Mouse (Mus musculus) ES-E14 (cell line): ENCODE results near the gene Hgfac.

Experiments
- ZC3H11A ChIP-seq: IDR thresholded peaks from 2 replicates; pipeline ENCODE4 v1.6.1; 2012; ENCODE audit warnings: low read depth, mild to moderate bottlenecking, inconsistent platforms, low read length, borderline replicate concordance
- ZNF384 ChIP-seq: IDR thresholded peaks from 2 replicates; pipeline ENCODE4 v1.6.1; 2012; ENCODE audit warnings: low read depth, low read length, inconsistent platforms

- TF ChIP-seq ZC3H11A (no peak), ZNF384 (no peak)
Measured at GRCm38 (mm10) chr5:35020410-35021241, 20.7 kb upstream of the Hgfac start.
